Mouse (Mus musculus) MEL (cell line): ENCODE data around the gene Plekhb2. TPM values are rescaled to one million over a fixed set of nuclear protein-coding genes. Genes with fewer than 3 reads are reported as not detected.

Experiments
- DNase-seq: peaks from one replicate; pipeline ENCODE4 v3.0.0; 2011; ENCODE audit warnings: low read depth, low spot score
- H3K27ac ChIP-seq: 2 replicates; pipeline ENCODE4 v1.5.1; 2012; ENCODE audit warnings: low read depth, mild to moderate bottlenecking, control low read depth, low read length, moderate library complexity; ENCODE audit not compliant: control insufficient read depth
- H3K27me3 ChIP-seq, 2 experiments: fragments of 150-350 bp in 1 of 2; sonication (generic) in 1 of 2; 2 replicates each; pipeline ENCODE4 v1.6.1; 2012; ENCODE audit warnings: low read length in 2 of 2, mild to moderate bottlenecking in 2 of 2, improper control_type of control experiment in 1 of 2, moderate library complexity in 1 of 2; ENCODE audit not compliant: insufficient read depth in 2 of 2, control insufficient read depth in 1 of 2
- H3K36me3 ChIP-seq, 2 experiments: 2 replicates each; pipeline ENCODE4 v1.6.1; 2012 to 2014; ENCODE audit warnings: low read length in 2 of 2, improper control_type of control experiment in 1 of 2, inconsistent platforms in 1 of 2, mild to moderate bottlenecking in 1 of 2; ENCODE audit not compliant: insufficient read depth in 2 of 2, control insufficient read depth in 1 of 2
- H3K4me1 ChIP-seq, 2 experiments: fragments of 150-350 bp in 1 of 2; sonication (generic) in 1 of 2; 2 replicates each; pipeline ENCODE4 v1.6.1; 2012; ENCODE audit warnings: low read length in 2 of 2, improper control_type of control experiment in 1 of 2, mild to moderate bottlenecking in 1 of 2; ENCODE audit not compliant: insufficient read depth in 2 of 2, control insufficient read depth in 1 of 2
- H3K4me3 ChIP-seq, 2 experiments: fragments of 150-350 bp in 1 of 2; sonication (generic) in 1 of 2; 2 replicates each; pipeline ENCODE4 v1.5.1; 2012; ENCODE audit warnings: low read depth in 2 of 2, low read length in 2 of 2, mild to moderate bottlenecking in 2 of 2, moderate library complexity in 2 of 2, control low read depth in 1 of 2, improper control_type of control experiment in 1 of 2; ENCODE audit not compliant: control insufficient read depth in 1 of 2, insufficient read depth in 1 of 2
- H3K79me2 ChIP-seq: 2 replicates; pipeline ENCODE4 v1.6.1; 2012; ENCODE audit warnings: mild to moderate bottlenecking, low read length, moderate library complexity; ENCODE audit not compliant: control insufficient read depth, poor library complexity, insufficient read depth
- H3K9ac ChIP-seq: 2 replicates; pipeline ENCODE4 v1.6.1; 2012; ENCODE audit warnings: low read depth, mild to moderate bottlenecking, control low read depth, low read length, moderate library complexity; ENCODE audit not compliant: control insufficient read depth, poor library complexity, severe bottlenecking
- H3K9me3 ChIP-seq: fragments of 150-350 bp; sonication (generic); replicated peaks from 2 replicates; pipeline ENCODE4 v1.6.1; 2012; ENCODE audit warnings: mild to moderate bottlenecking, low read length, improper control_type of control experiment, moderate library complexity; ENCODE audit not compliant: insufficient read depth
- CHD1 ChIP-seq: IDR thresholded peaks from 2 replicates; pipeline ENCODE4 v1.6.1; 2012; ENCODE audit warnings: low read depth, mild to moderate bottlenecking, inconsistent platforms, low read length, improper control_type of control experiment
- CHD2 ChIP-seq: IDR thresholded peaks from 2 replicates; pipeline ENCODE4 v1.6.1; 2011; ENCODE audit warnings: low read length, improper control_type of control experiment
- CTCF ChIP-seq, 3 experiments: IDR thresholded peaks in 2 of 3; conservative IDR thresholded peaks in 1 of 3; 2 replicates each; pipeline ENCODE4 v1.5.1; 2011 to 2012; ENCODE audit warnings: low read length in 3 of 3, low read depth in 2 of 3, mild to moderate bottlenecking in 2 of 3, improper control_type of control experiment in 1 of 3, inconsistent platforms in 1 of 3, mixed read lengths in 1 of 3, moderate library complexity in 1 of 3; ENCODE audit not compliant: control insufficient read depth in 1 of 3, insufficient read depth in 1 of 3, poor library complexity in 1 of 3, severe bottlenecking in 1 of 3
- ELF1 ChIP-seq: IDR thresholded peaks from 2 replicates; pipeline ENCODE4 v1.6.1; 2014; ENCODE audit warnings: low read depth, mild to moderate bottlenecking, inconsistent platforms, low read length, improper control_type of control experiment, moderate library complexity
- ETS1 ChIP-seq: IDR thresholded peaks from 2 replicates; pipeline ENCODE4 v1.6.1; 2012; ENCODE audit warnings: low read depth, mild to moderate bottlenecking, inconsistent platforms, low read length, improper control_type of control experiment, moderate library complexity
- GABPA ChIP-seq: IDR thresholded peaks from 2 replicates; pipeline ENCODE4 v1.6.1; 2012; ENCODE audit warnings: low read depth, mild to moderate bottlenecking, inconsistent platforms, low read length, improper control_type of control experiment, moderate library complexity
- KAT2A ChIP-seq: conservative IDR thresholded peaks from 2 replicates; pipeline ENCODE4 v1.6.1; 2012; ENCODE audit warnings: low read depth, low read length, improper control_type of control experiment, inconsistent platforms
- MAFK ChIP-seq: IDR thresholded peaks from 2 replicates; pipeline ENCODE4 v1.6.1; 2011; ENCODE audit warnings: low read depth, mild to moderate bottlenecking, low read length, improper control_type of control experiment, borderline replicate concordance
- MEF2A ChIP-seq: IDR thresholded peaks from 2 replicates; pipeline ENCODE4 v1.6.1; 2014; ENCODE audit warnings: low read depth, mild to moderate bottlenecking, inconsistent platforms, low read length, improper control_type of control experiment; ENCODE audit not compliant: poor library complexity, insufficient replicate concordance, severe bottlenecking; ENCODE audit errors: extremely low read depth
- MYC ChIP-seq: IDR thresholded peaks from 2 replicates; pipeline ENCODE4 v1.6.1; 2011; ENCODE audit warnings: low read depth, mild to moderate bottlenecking, low read length, improper control_type of control experiment, moderate library complexity
- POLR2A ChIP-seq, 2 experiments: IDR thresholded peaks; 2 replicates each; pipeline ENCODE4 v1.6.1; 2011 to 2012; ENCODE audit warnings: low read length in 2 of 2, mild to moderate bottlenecking in 2 of 2, control low read depth in 1 of 2, improper control_type of control experiment in 1 of 2, low read depth in 1 of 2, moderate library complexity in 1 of 2; ENCODE audit not compliant: control insufficient read depth in 1 of 2, insufficient read depth in 1 of 2, poor library complexity in 1 of 2
- POLR2AphosphoS2 ChIP-seq: IDR thresholded peaks from 2 replicates; pipeline ENCODE4 v1.6.1; 2011; ENCODE audit warnings: low read length, improper control_type of control experiment
- RAD21 ChIP-seq: IDR thresholded peaks from 2 replicates; pipeline ENCODE4 v1.6.1; 2011; ENCODE audit warnings: mild to moderate bottlenecking, low read depth, low read length, improper control_type of control experiment
- TAL1 ChIP-seq: IDR thresholded peaks from 2 replicates; pipeline ENCODE4 v1.6.1; 2012; ENCODE audit warnings: mild to moderate bottlenecking, inconsistent platforms, low read length, moderate library complexity, mixed read lengths
- TBP ChIP-seq: IDR thresholded peaks from 2 replicates; pipeline ENCODE4 v1.8.0; 2011; ENCODE audit warnings: low read depth, low read length, improper control_type of control experiment
- TCF12 ChIP-seq: IDR thresholded peaks from 2 replicates; pipeline ENCODE4 v1.6.1; 2014; ENCODE audit warnings: low read depth, mild to moderate bottlenecking, inconsistent platforms, low read length, improper control_type of control experiment, moderate library complexity
- UBTF ChIP-seq: IDR thresholded peaks from 2 replicates; pipeline ENCODE4 v1.6.1; 2012; ENCODE audit warnings: low read depth, mild to moderate bottlenecking, inconsistent platforms, low read length, improper control_type of control experiment, moderate library complexity, borderline replicate concordance; ENCODE audit not compliant: insufficient read depth
- USF2 ChIP-seq, 2 experiments: IDR thresholded peaks; 2 replicates each; pipeline ENCODE4 v1.6.1; 2011 to 2012; ENCODE audit warnings: improper control_type of control experiment in 2 of 2, low read length in 2 of 2, borderline replicate concordance in 1 of 2, inconsistent platforms in 1 of 2, low read depth in 1 of 2, mild to moderate bottlenecking in 1 of 2; ENCODE audit not compliant: insufficient read depth in 1 of 2
- ZC3H11A ChIP-seq: IDR thresholded peaks from 2 replicates; pipeline ENCODE4 v1.6.1; 2012; ENCODE audit warnings: low read depth, mild to moderate bottlenecking, inconsistent platforms, low read length, improper control_type of control experiment
- ZMIZ1 ChIP-seq: IDR thresholded peaks from 2 replicates; pipeline ENCODE4 v1.6.1; 2012; ENCODE audit warnings: low read depth, mild to moderate bottlenecking, inconsistent platforms, low read length, improper control_type of control experiment, moderate library complexity
- polyA plus RNA-seq, 2 experiments: library from polyadenylated mRNA; stranded (reverse) in 1 of 2; unstranded in 1 of 2; fragments of >175 nt in 1 of 2; fragments of >200 nt in 1 of 2; gene quantifications; 2 replicates each; pipeline versions ENCODE4 v1.2.1 to v1.2.4; 2012; ENCODE audit warnings: low replicate concordance in 2 of 2, low read depth in 1 of 2; ENCODE audit not compliant: insufficient read length in 2 of 2, insufficient read depth in 1 of 2, missing spikeins in 1 of 2
- total RNA-seq: library from RNA; depleted of rRNA; stranded (reverse); fragments of 300-350 nt; gene quantifications from 2 replicates; pipeline ENCODE4 v1.2.3, GENCODE M21; 2012

The Plekhb2 gene
- total and polyA plus RNA-seq, 3 experiments, result 16.8 to 22.2 TPM; not detected in 1

- H3K27ac ChIP-seq, result no peak overlapping the region
- no peaks in the 10 kb centered on the region for H3K79me2 ChIP-seq
- TF ChIP-seq TBP (no peak), GABPA (no peak), KAT2A (no peak), MEF2A (no peak), TCF12 (no peak), CHD1 (no peak), CTCF (IDR thresholded peaks at IDR 0.05 in 2 of 3, conservative IDR thresholded peaks at IDR 0.05 in 1 of 3; ENCODE audit: control insufficient read depth in 1 of 3, insufficient read depth in 1 of 3, low read depth in 2 of 3, low read length in 3 of 3, poor library complexity in 1 of 3, severe bottlenecking in 1 of 3) (no peak), MAFK (no peak), UBTF (no peak), USF2 (IDR thresholded peaks at IDR 0.05; ENCODE audit: borderline replicate concordance in 1 of 2, insufficient read depth in 1 of 2, low read depth in 1 of 2, low read length in 2 of 2) (no peak), TAL1 (no peak), CHD2 (no peak), POLR2AphosphoS2 (no peak), POLR2A (IDR thresholded peaks at IDR 0.05; ENCODE audit: control insufficient read depth in 1 of 2, insufficient read depth in 1 of 2, low read depth in 1 of 2, low read length in 2 of 2, poor library complexity in 1 of 2) (no peak), RAD21 (no peak), ZMIZ1 (no peak), ZC3H11A (no peak), ETS1 (no peak)
- H3K4me3 ChIP-seq, result no peak overlapping the region
- H3K4me1 ChIP-seq, result no peaks in the 10 kb centered on the region
- H3K9me3 ChIP-seq, result no peaks in the 10 kb centered on the region
- DNase-seq, result no peak
- H3K27me3 ChIP-seq, result no peaks in the 10 kb centered on the region
- H3K9ac ChIP-seq, result no peak overlapping the region
- H3K36me3 ChIP-seq, result peaks cover 0 to 6% of the 10 kb centered on the region in 2 experiments; a peak in 2 of 4 replicates
Measured at GRCm38 (mm10) chr1:34815843-34816242, 33.9 kb upstream of the Plekhb2 start.

- H3K36me3 ChIP-seq, result peaks cover 0 to 21% of the 10 kb centered on the region in 2 experiments; a peak in 2 of 4 replicates
- no peaks in the 10 kb centered on the region for H3K4me1 ChIP-seq
- no peak overlapping the region for H3K9ac ChIP-seq
- H3K79me2 ChIP-seq, result peaks cover 4% of the 10 kb centered on the region
- no peaks in the 10 kb centered on the region for H3K9me3 ChIP-seq
- DNase-seq, result no peak
- no peak overlapping the region for H3K4me3 ChIP-seq
- H3K27ac ChIP-seq, result no peak overlapping the region
- no peaks in the 10 kb centered on the region for H3K27me3 ChIP-seq
- TF ChIP-seq UBTF, result no peak
- no peak for TF ChIP-seq ELF1
- TF ChIP-seq KAT2A, result no peak
- no peak for TF ChIP-seq MYC
Measured at GRCm38 (mm10) chr1:34819225-34819910, 30.4 kb upstream of the Plekhb2 start.
